Mouse (Mus musculus) small intestine, adult 2 months (tissue): ENCODE results near the gene Tmem38b.
"Not testable (repeated sequence)": the region's sequence is repeated elsewhere in the genome, so short reads cannot be mapped to it uniquely, and the experiment has no call there.

ENCODE experiments used
- CTCF ChIP-seq: fragments of 200-500 bp; IDR thresholded peaks from 2 replicates; pipeline ENCODE4 v1.5.1; 2012; ENCODE audit warnings: low read depth, mild to moderate bottlenecking, control low read depth, inconsistent platforms, low read length, moderate library complexity, mixed read lengths; ENCODE audit not compliant: insufficient replicate concordance, insufficient read length; ENCODE audit errors: extremely low read depth
- POLR2A ChIP-seq: fragments of 200-500 bp; IDR thresholded peaks from 2 replicates; pipeline ENCODE4 v1.6.1; 2012; ENCODE audit warnings: low read depth, mild to moderate bottlenecking, control low read depth, inconsistent platforms, low read length, moderate library complexity

DNA sequence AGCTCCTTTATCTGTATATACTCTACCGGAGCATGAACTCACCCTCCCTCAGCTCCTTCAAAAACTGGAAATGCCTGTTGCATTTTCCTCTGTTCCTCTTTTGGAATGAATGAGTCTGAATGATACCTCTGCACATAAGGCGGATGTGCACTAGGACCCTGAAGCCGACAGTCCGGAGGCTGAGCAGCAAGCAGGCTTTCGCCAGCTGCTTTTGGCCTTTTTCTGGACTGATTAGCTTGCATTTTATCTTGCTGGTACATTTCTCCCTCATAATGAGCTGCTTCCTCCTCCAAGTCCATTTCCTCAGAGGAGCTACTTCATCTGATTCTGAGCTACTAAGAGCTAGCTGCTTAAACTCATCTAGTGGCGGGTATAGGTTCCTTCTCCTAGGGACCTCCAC, 19.4 kb upstream of the Tmem38b start:
- TF ChIP-seq CTCF, POLR2A: not testable (repeated sequence)
